Mouse (Mus musculus): Measurements from ENCODE around the gene Trim40.
A peak's percentile ranks its signal among the peaks of the same experiment; 100 is the strongest.

Gene Trim40

DNA sequence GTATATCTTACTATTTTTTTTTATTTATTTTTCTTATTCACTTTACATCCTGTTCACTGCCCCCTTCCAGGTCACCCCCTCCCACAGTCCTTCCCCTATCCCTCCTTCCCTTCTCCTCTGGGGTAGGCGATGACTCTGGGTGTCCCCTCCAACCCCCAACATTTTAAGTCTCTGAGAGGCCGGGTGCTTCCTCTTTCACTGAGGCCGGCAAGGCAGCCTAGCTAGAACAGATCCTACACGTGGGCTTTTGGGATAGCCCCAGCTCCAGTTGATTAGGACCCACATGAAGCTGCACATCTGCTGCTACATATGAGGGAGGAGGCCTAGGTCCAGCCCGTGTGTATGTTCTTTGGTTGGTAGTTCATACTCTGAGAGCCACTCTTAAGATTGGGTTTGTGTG is 50.9 kb downstream of the Trim40 start:
- no peak for DNase-seq (ENCODE audit: low spot score)

DNA sequence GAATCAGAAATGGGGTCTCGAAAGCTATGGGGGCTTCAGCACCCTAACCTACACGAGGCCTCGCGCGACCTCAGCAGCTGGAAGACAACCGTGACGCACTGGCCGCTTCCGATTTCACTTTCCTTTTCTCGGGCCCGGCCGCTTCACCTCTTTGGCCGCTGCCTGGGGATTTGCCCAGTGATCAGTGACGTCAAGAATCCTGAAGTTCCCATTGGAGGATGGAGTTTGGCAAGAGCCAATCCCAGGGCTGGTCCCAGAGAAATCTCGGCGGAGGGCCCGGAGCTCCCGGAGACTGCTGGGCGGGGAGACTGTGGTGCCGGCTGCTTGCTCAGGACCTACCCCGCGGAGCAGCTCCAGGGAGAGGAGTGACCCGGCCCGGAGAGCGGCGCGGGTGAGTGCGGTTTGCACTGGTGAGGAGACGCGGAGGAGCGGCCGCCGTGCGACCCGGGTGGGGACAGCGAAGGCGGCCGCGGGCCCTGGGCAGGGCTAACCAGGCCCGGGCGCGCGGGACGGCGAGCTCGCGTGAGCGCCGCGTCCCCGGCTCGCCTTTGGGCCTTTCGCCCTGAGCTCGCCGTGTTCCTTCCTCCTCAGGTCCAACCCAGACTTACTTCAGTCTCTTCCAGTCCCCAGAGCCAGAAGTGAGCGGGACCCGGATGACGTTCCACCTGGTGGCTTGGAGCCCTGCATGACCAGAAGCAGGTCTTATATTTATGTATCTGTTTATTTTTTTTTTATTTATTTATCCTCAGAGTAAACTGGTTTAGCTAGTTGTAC is 52.9 kb downstream of the Trim40 start, which contains the start of gene Trim26:
Gene Trim26 (plus strand): TSS at position 261 of the 774 bp plus-strand sequence.
- DNase-seq (ENCODE audit: low spot score) = peak; percentile 97

DNA sequence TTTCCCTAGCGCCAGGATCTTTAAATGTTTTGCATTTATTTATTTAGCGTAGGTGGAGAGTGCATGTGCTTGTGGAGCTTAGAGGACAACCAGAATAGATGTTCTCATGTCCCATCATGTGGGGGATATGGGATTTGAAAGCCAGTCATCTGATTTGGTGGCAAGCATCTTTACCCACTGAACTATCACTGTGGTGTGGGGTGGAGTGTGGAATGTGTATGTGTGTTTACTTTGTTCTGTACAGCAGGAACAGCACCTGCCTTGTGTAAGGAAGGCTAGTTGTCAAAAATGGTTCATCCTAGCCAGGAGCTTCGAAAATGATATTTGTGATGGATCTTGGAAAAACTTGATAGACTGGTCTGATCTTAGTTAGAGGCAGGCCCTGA is 53.5 kb downstream of the Trim40 start:
- DNase-seq (ENCODE audit: low spot score) = peak; percentile 5

DNA sequence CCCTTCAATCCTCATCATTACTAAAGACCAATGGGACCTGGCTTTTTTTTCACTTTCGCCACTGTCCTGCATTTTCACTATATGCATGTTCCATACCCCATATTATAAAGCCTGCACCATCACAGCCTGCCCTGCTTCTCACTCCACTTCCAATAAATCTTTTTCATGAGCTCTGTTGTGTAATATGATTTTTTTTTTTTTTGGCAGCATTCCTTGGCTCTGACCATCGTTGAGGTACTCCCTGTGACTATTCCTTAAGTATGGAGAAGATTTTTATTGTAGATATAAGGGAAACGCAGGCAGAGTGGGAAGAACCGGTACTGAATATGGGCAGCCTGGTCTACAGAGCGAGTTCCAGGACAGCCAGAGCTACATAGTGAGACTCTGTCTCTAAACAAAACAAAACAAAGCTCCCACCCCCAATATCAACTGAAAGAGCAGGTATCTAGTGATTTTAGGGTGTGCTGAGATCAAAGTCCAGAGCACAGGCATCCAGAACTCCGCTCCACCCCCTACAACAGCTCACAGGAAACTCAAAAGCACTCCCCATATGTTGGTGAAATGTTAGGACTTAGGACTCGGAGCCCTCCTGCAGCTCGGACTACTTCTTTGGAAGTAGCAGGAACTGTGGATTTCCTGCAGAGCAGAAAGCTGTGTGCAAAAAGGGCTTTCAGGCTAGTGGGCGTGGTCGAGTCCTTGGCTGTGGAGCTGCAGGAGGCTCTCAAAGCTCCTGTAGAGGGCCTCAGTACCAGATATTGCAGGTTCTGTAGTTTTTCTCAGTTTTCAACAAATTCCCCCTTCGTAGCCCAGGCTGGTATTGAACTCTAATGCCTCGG is 54.1 kb downstream of the Trim40 start:
- peak; percentile 82 for DNase-seq (ENCODE audit: low spot score)

DNA sequence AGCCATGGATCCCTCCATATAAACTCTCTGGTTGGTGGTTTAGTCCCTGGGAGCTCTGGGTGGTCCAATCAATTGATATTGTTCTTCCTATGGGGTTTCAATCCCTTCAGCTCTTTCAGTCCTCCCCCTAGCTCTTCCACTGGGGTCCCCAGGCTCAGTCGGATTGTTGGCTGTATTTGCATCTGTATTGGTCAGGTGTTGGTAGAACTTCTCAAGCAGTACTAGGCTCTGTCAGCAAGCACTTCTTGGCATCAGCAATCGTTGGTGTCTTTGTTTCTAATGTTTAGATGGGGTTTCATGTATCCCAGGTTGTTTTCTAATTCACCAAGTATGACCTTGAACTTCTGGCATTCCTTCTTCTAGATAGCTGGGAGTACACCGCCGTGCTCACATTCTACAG is 57.2 kb downstream of the Trim40 start:
- DNase-seq (ENCODE audit: low spot score) = no peak
